Mouse (Mus musculus): ENCODE measurements around the gene Stum. TPM values are rescaled to one million over a fixed set of nuclear protein-coding genes. Genes with fewer than 3 reads are reported as not detected.

The Stum gene
- total RNA-seq, 1 experiment from 2014 or later: not detected

Other genes with a start within 250 kb of the Stum start
- 23.6 and 34.0 TPM in 2 replicates for gene Psen2, start 220.1 kb downstream of the Stum start, total RNA-seq (2017)
- gene Itpkb, start 153.0 kb downstream of the Stum start, total RNA-seq (2017): 25.3 and 26.5 TPM in 2 replicates
- gene Parp1, start 85.4 kb upstream of the Stum start, total RNA-seq (2017): 155 and 201 TPM in 2 replicates
- gene Lin9, start 157.6 kb upstream of the Stum start, total RNA-seq (2017): 32.7 and 47.0 TPM in 2 replicates
- not detected in 2 replicates for gene Mixl1, start 213.5 kb upstream of the Stum start, total RNA-seq (2017)
- gene Acbd3, start 242.5 kb upstream of the Stum start, total RNA-seq (2017): 51.2 and 60.1 TPM in 2 replicates

Measured in hematopoietic stem cell, adult 5-6 weeks (primary cell).